Mouse (Mus musculus): Measurements from ENCODE around the gene Upb1. TPM values are rescaled to one million over a fixed set of nuclear protein-coding genes. Genes with fewer than 3 reads are reported as not detected.

Upb1 gene
- total and polyA plus RNA-seq, 3 experiments: 1.3 to 2.0 (median 1.6) TPM

- Histone ChIP-seq H3K4me1 (ENCODE audit: control insufficient read depth in 1 of 2, insufficient read depth in 2 of 2) (peaks cover 20 to 52% of the 10 kb centered on the region in 2 experiments), H3K9me3 (replicated peaks; ENCODE audit: low read length) (no peaks in the 10 kb centered on the region), H3K36me3 (replicated peaks in 1 of 2; ENCODE audit: control insufficient read depth in 1 of 2, insufficient read depth in 1 of 2, low read length in 1 of 2) (no peaks in the 10 kb centered on the region), H3K27me3 (replicated peaks) (no peaks in the 10 kb centered on the region), H3K4me3 (replicated peaks in 1 of 3; ENCODE audit: low read depth in 2 of 3, low read length in 2 of 3, poor library complexity in 1 of 3) (no peak overlapping the region), H3K4me2 (ENCODE audit: insufficient read depth, low read depth, poor library complexity, severe bottlenecking) (no peak overlapping the region), H3K27ac (ENCODE audit: insufficient read depth, low read depth) (no peak overlapping the region), H3K79me2 (replicated peaks; ENCODE audit: control insufficient read depth, extremely low read depth, insufficient read depth, poor library complexity, severe bottlenecking) (no peaks in the 10 kb centered on the region), H3K9ac (ENCODE audit: insufficient read depth, low read depth) (no peak overlapping the region)
- DNase-seq (ENCODE audit: extremely low read depth): no peak
- TF ChIP-seq MXI1 (IDR thresholded peaks at IDR 0.05; ENCODE audit: low read depth, low read length) (no peak), ZC3H11A (IDR thresholded peaks at IDR 0.05; ENCODE audit: low read depth, low read length) (no peak)
- in situ Hi-C loops (cut with MboI; ENCODE audit: low pct_ligation_motif_present, low pct_unique_long_range_greater_than_20kb, low sequenced_read_pairs) (loop anchor here (5.0 to 10.0 kb wide), 2 partner anchors 37 to 60 kb away; no protein-coding TSS in a partner anchor), dilution Hi-C loops (cut with MboI; ENCODE audit: extremely low pct_ligation_motif_present, extremely low pct_unique_long_range_greater_than_20kb, low sequenced_read_pairs) (no loop called here)
These were observed 44.1 kb downstream of the Upb1 start for GRCm38 (mm10) chr10:75445030-75445429.

- H3K4me2 ChIP-seq (ENCODE audit: insufficient read depth, low read depth, poor library complexity, severe bottlenecking): peak overlapping the region; percentile 74
- dilution Hi-C loops (cut with MboI; ENCODE audit: extremely low pct_ligation_motif_present, extremely low pct_unique_long_range_greater_than_20kb, low sequenced_read_pairs): no loop called here
- TF ChIP-seq GABPA (IDR thresholded peaks at IDR 0.05; ENCODE audit: insufficient replicate concordance, low read depth, low read length) (no peak), JUN (IDR thresholded peaks at IDR 0.05; ENCODE audit: insufficient read depth, low read depth, low read length) (no peak), RCOR1 (conservative IDR thresholded peaks at IDR 0.05; ENCODE audit: low read depth, low read length) (no peak), MAX (IDR thresholded peaks at IDR 0.05; ENCODE audit: low read length) (peak; percentile 49), IRF4 (IDR thresholded peaks at IDR 0.05; ENCODE audit: low read depth, low read length) (peak; percentile 43; the same call in 1 of the 2 replicates), E2F4 (IDR thresholded peaks at IDR 0.05; ENCODE audit: insufficient replicate concordance, low read depth, low read length) (no peak), NRF1 (IDR thresholded peaks at IDR 0.05; ENCODE audit: low read depth, low read length) (no peak), CTCF (conservative IDR thresholded peaks at IDR 0.05 in 1 of 2, IDR thresholded peaks at IDR 0.05 in 1 of 2; ENCODE audit: low read depth in 2 of 2, low read length in 2 of 2) (no peak), BHLHE40 (IDR thresholded peaks at IDR 0.05; ENCODE audit: low read depth, low read length) (peak; percentile 75), CHD1 (IDR thresholded peaks at IDR 0.05; ENCODE audit: low read depth, low read length) (no peak), PAX5 (IDR thresholded peaks at IDR 0.05; ENCODE audit: low read length) (no peak), ZC3H11A (IDR thresholded peaks at IDR 0.05; ENCODE audit: low read depth, low read length) (no peak), EP300 (IDR thresholded peaks at IDR 0.05; ENCODE audit: low read length) (peak; percentile 22; the same call in 1 of the 2 replicates), MAFK (IDR thresholded peaks at IDR 0.05; ENCODE audit: insufficient replicate concordance, low read length) (no peak), USF2 (conservative IDR thresholded peaks at IDR 0.05; ENCODE audit: low read depth, low read length) (peak; percentile 59), MEF2A (IDR thresholded peaks at IDR 0.05; ENCODE audit: borderline replicate concordance, low read depth, low read length) (peak; percentile 38; the same call in 1 of the 2 replicates), ZKSCAN1 (IDR thresholded peaks at IDR 0.05; ENCODE audit: borderline replicate concordance, low read depth, low read length) (no peak), UBTF (IDR thresholded peaks at IDR 0.05; ENCODE audit: low read depth, low read length) (no peak), ZMIZ1 (IDR thresholded peaks at IDR 0.05; ENCODE audit: low read depth, low read length) (0 out of 2 replicates have a peak, but pooled peaks have one; percentile 37), ZNF384 (IDR thresholded peaks at IDR 0.05; ENCODE audit: low read depth, low read length) (no peak), ELF1 (IDR thresholded peaks at IDR 0.05; ENCODE audit: low read depth, low read length) (peak; percentile 76), USF1 (IDR thresholded peaks at IDR 0.05; ENCODE audit: low read depth, low read length) (peak; percentile 80), HCFC1 (IDR thresholded peaks at IDR 0.05; ENCODE audit: low read depth, low read length) (no peak), RAD21 (IDR thresholded peaks at IDR 0.05; ENCODE audit: low read depth, low read length) (no peak), POLR2AphosphoS2 (IDR thresholded peaks at IDR 0.05; ENCODE audit: low read depth, low read length) (no peak), SIN3A (IDR thresholded peaks at IDR 0.05; ENCODE audit: low read length) (peak; percentile 59; the same call in 1 of the 2 replicates), SMC3 (IDR thresholded peaks at IDR 0.05; ENCODE audit: low read depth, low read length) (no peak), MYC (IDR thresholded peaks at IDR 0.05; ENCODE audit: low read depth, low read length) (no peak), MXI1 (IDR thresholded peaks at IDR 0.05; ENCODE audit: low read depth, low read length) (peak; percentile 63), POLR2A (IDR thresholded peaks at IDR 0.05; ENCODE audit: low read depth, low read length) (no peak), KAT2A (IDR thresholded peaks at IDR 0.05; ENCODE audit: insufficient replicate concordance, low read length) (0 out of 2 replicates have a peak, but pooled peaks have one; percentile 52), TCF12 (IDR thresholded peaks at IDR 0.05; ENCODE audit: low read depth, low read length) (peak; percentile 43)
These were observed 45.7 kb downstream of the Upb1 start for GRCm38 (mm10) chr10:75446501-75447083.

More at GRCm38 (mm10) chr10:75446501-75447083, 45.7 kb downstream of the Upb1 start:
- Histone ChIP-seq H3K9me3 (replicated peaks; ENCODE audit: low read length) (no peaks in the 10 kb centered on the region), H3K36me3 (replicated peaks in 1 of 2; ENCODE audit: control insufficient read depth in 1 of 2, insufficient read depth in 1 of 2, low read length in 1 of 2) (no peaks in the 10 kb centered on the region), H3K27me3 (replicated peaks) (no peaks in the 10 kb centered on the region), H3K79me2 (replicated peaks; ENCODE audit: control insufficient read depth, extremely low read depth, insufficient read depth, poor library complexity, severe bottlenecking) (no peaks in the 10 kb centered on the region), H3K4me3 (replicated peaks in 1 of 3; ENCODE audit: low read depth in 2 of 3, low read length in 2 of 3, poor library complexity in 1 of 3) (peak overlapping the region; percentile 35 to 38 (median 36)), H3K4me1 (ENCODE audit: control insufficient read depth in 1 of 2, insufficient read depth in 2 of 2) (peaks cover 20 to 52% of the 10 kb centered on the region in 2 experiments), H3K27ac (ENCODE audit: insufficient read depth, low read depth) (peak overlapping the region; percentile 75), H3K9ac (ENCODE audit: insufficient read depth, low read depth) (0 out of 2 replicates have a peak overlapping the region, but pooled peaks have one; percentile 3)
- in situ Hi-C loops (cut with MboI; ENCODE audit: low pct_ligation_motif_present, low pct_unique_long_range_greater_than_20kb, low sequenced_read_pairs): loop anchor here (5.0 to 10.0 kb wide), 2 partner anchors 36 to 58 kb away; no protein-coding TSS in a partner anchor
- DNase-seq (ENCODE audit: extremely low read depth): peak; percentile 94

Data from CH12.LX (cell line).